Mouse (Mus musculus): Measurements from ENCODE around the gene Gm1993. TPM values are rescaled to one million over a fixed set of nuclear protein-coding genes. Genes with fewer than 3 reads are reported as not detected.
"Not testable (repeated sequence)": the region's sequence is repeated elsewhere in the genome, so short reads cannot be mapped to it uniquely, and the experiment has no call there.

Gm1993 gene
- polyA plus RNA-seq (2016; fragmentation: Nextera tagmentation; extraction: Ambion mirVana): not detected in 2 replicates

DNA sequence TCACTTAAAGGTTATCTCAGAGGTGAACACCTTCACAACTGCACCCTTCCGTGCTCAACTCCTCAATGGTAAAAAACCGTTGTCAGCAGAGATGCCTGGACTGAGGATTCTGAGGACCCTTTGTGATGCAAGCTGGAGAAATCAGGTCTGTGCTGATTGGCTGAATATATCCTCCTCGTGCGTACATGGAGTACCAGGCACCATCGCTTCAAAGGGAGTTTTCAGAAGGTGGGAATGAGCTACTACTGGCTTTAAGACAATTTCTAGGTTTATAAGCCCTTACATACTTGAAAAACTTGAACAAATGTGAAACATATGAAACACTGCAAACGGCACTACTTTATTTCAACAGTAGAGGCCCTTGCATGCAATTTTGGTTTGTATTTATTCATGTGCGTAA is at the start of gene Gm1993:
Gm1993 (minus strand) TSS at position 101 of the 400 bp plus-strand sequence.
- DNase-seq (ENCODE audit: low spot score); H3K27me3 ChIP-seq (ENCODE audit: low read depth, poor library complexity, severe bottlenecking); H3K9me3 ChIP-seq (replicated peaks); H3K36me3 ChIP-seq; H3K4me1 ChIP-seq; H3K4me3 ChIP-seq; H3K27ac ChIP-seq: not testable (repeated sequence)
- 92% methylated on average over 7 of the region's 7 CpGs for WGBS
